Mouse (Mus musculus): ENCODE data around the gene Unc93b1.

- no peak for TF ChIP-seq CTCF (IDR thresholded peaks at IDR 0.05; ENCODE audit: low read depth, low read length)
- no peak for TF ChIP-seq POLR2A (IDR thresholded peaks at IDR 0.05; ENCODE audit: extremely low read depth, insufficient read depth, low read length)
Measured at GRCm38 (mm10) chr19:3955804-3956203, 20.8 kb downstream of the Unc93b1 start.

All from liver, adult 2 months (tissue).